In the genomic region with DNA sequence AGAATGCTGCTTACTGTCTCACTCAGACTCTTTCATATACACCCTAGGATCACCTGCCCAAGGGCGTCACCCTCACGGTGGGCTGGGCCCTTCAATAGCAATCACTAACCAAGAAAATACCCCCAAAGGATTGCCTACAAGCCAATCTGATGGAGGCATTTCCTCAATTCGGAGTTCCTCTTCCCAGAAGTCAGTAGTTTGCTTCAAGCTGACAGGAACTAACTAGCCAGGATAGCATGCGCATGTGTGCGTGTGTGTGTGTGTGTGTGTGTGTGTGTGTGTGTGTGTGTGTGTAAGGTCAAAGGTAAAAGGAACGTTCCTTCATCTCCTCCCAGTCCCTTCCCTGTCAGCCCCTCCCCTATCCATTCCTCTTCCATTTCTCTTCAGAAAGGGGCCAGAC, we compare ENCODE assay signal across 18 mouse cellular contexts.
DNase-seq lines count a peak whose midpoint lies in the region; ATAC-seq lines count a peak whose summit lies in the region.
"Had no signal": no experiment of that assay in that cellular context is flagged by ENCODE, and none has a peak within 500 bp of the region (broad histone marks: within the 10 kb centered on the region; RNA-seq: fewer than 3 reads in every experiment).

No protein-coding gene starts in this region.

- WGBS in forebrain, embryonic 13.5 days = 87% methylated on average over 6 of the region's 6 CpGs
- WGBS in forebrain, embryonic 12.5 days = 86% methylated on average over 6 of the region's 6 CpGs
- WGBS in neural tube, embryonic 11.5 days = 80% methylated on average over 6 of the region's 6 CpGs
- 75% methylated on average over 6 of the region's 6 CpGs for whole genome bisulfite sequencing in kidney, embryonic 16.5 days

- H3K9me3 ChIP-seq in forebrain, embryonic 13.5 days (replicated peaks) = peaks cover 9% of the 10 kb centered on the region
- no peaks in the 10 kb centered on the region for H3K9me3 ChIP-seq in forebrain, embryonic 12.5 days
- no peaks in the 10 kb centered on the region for H3K9me3 ChIP-seq in neural tube, embryonic 11.5 days (ENCODE audit: control insufficient read depth, low read length)
- 0 out of 2 replicates have a peak, but pooled peaks cover 10% of the 10 kb centered on the region for H3K9me3 ChIP-seq in kidney, embryonic 16.5 days (ENCODE audit: low read length)
- H3K9me3 ChIP-seq: heart, embryonic 12.5 days; hindbrain, embryonic 15.5 days had no signal

- 0 out of 2 replicates have a peak overlapping the region, but pooled peaks have one; percentile 66 for H3K27ac ChIP-seq in forebrain, embryonic 13.5 days
- H3K27ac ChIP-seq in forebrain, embryonic 12.5 days = no peak overlapping the region
- H3K27ac ChIP-seq in neural tube, embryonic 11.5 days (ENCODE audit: low read depth, low read length) = 0 out of 2 replicates have a peak overlapping the region, but pooled peaks have one; percentile 20
- H3K27ac ChIP-seq in kidney, embryonic 16.5 days (ENCODE audit: low read length) = no peak overlapping the region
- H3K27ac ChIP-seq: embryonic facial prominence, embryonic 15.5 days; hindbrain, embryonic 15.5 days had no signal

- H3K4me3 ChIP-seq in forebrain, embryonic 13.5 days = no peak overlapping the region
- H3K4me3 ChIP-seq in forebrain, embryonic 12.5 days (replicated peaks) = no peak overlapping the region
- H3K4me3 ChIP-seq in neural tube, embryonic 11.5 days (ENCODE audit: low read depth, low read length) = no peak overlapping the region
- H3K4me3 ChIP-seq in kidney, embryonic 16.5 days (ENCODE audit: low read length) = no peak overlapping the region
- H3K4me3 ChIP-seq: embryonic facial prominence, embryonic 15.5 days; erythroblast, embryonic 14.5 days; heart, embryonic 12.5 days; hindbrain, embryonic 15.5 days had no signal

- ATAC-seq in forebrain, embryonic 13.5 days = no peak
- no peak for ATAC-seq in forebrain, embryonic 12.5 days (ENCODE audit: low FRiP score)
- no peak for ATAC-seq in neural tube, embryonic 11.5 days (ENCODE audit: insufficient read depth, low FRiP score, low TSS enrichment)
- ATAC-seq in megakaryocyte, adult 5-6 weeks (ENCODE audit: poor library complexity, severe bottlenecking) = peak; percentile 59
- no peak for ATAC-seq in kidney, embryonic 16.5 days (ENCODE audit: low FRiP score, low TSS enrichment)
- ATAC-seq: inflammation-experienced regulatory T-cells, adult 6 months; Patski had no signal

- H3K4me2 ChIP-seq in forebrain, embryonic 13.5 days = no peak overlapping the region
- no peak overlapping the region for H3K4me2 ChIP-seq in forebrain, embryonic 12.5 days
- H3K4me2 ChIP-seq in neural tube, embryonic 11.5 days (ENCODE audit: low read depth) = no peak overlapping the region
- H3K4me2 ChIP-seq in kidney, embryonic 16.5 days (replicated peaks; ENCODE audit: low read depth, low read length) = no peak overlapping the region
- H3K4me2 ChIP-seq: embryonic facial prominence, embryonic 15.5 days; heart, embryonic 12.5 days; hindbrain, embryonic 15.5 days had no signal

- no peaks in the 10 kb centered on the region for H3K36me3 ChIP-seq in forebrain, embryonic 13.5 days (ENCODE audit: poor library complexity, severe bottlenecking)
- H3K36me3 ChIP-seq in forebrain, embryonic 12.5 days (replicated peaks) = no peaks in the 10 kb centered on the region
- H3K36me3 ChIP-seq in neural tube, embryonic 11.5 days (ENCODE audit: control insufficient read depth, insufficient read depth, low read length) = no peaks in the 10 kb centered on the region
- no peaks in the 10 kb centered on the region for H3K36me3 ChIP-seq in kidney, embryonic 16.5 days (ENCODE audit: insufficient read depth, low read length)
- H3K36me3 ChIP-seq: embryonic facial prominence, embryonic 15.5 days; hindbrain, embryonic 15.5 days had no signal

- H3K27me3 ChIP-seq in forebrain, embryonic 13.5 days = no peaks in the 10 kb centered on the region
- H3K27me3 ChIP-seq in forebrain, embryonic 12.5 days = peaks cover 3% of the 10 kb centered on the region
- H3K27me3 ChIP-seq in neural tube, embryonic 11.5 days (ENCODE audit: control insufficient read depth, insufficient read depth, low read length) = no peaks in the 10 kb centered on the region
- H3K27me3 ChIP-seq in kidney, embryonic 16.5 days (ENCODE audit: insufficient read depth, low read length) = no peaks in the 10 kb centered on the region
- H3K27me3 ChIP-seq: embryonic facial prominence, embryonic 15.5 days; hindbrain, embryonic 15.5 days; Patski had no signal

- H3K9ac ChIP-seq in forebrain, embryonic 13.5 days = no peak overlapping the region
- no peak overlapping the region for H3K9ac ChIP-seq in forebrain, embryonic 12.5 days
- H3K9ac ChIP-seq in neural tube, embryonic 11.5 days (ENCODE audit: low read length) = no peak overlapping the region
- H3K9ac ChIP-seq in kidney, embryonic 16.5 days (replicated peaks; ENCODE audit: low read length) = no peak overlapping the region
- H3K9ac ChIP-seq: embryonic facial prominence, embryonic 15.5 days; heart, embryonic 12.5 days; hindbrain, embryonic 15.5 days had no signal

- DNase-seq in neural tube, embryonic 11.5 days (ENCODE audit: low spot score) = no peak
- no peak for DNase-seq in neural tube, embryonic 10.5 days (ENCODE audit: extremely low spot score, low spot score)
- DNase-seq in retina, embryonic 14.5 days (ENCODE audit: low spot score) = no peak
- DNase-seq: adrenal gland, adult 2 months; adrenal gland, postnatal 25 days; cerebellum, adult 2 months; cerebellum, postnatal 10 days; gastrocnemius, postnatal 10 days had no signal

- H3K4me1 ChIP-seq in forebrain, embryonic 13.5 days = peaks cover 36% of the 10 kb centered on the region
- peaks cover 23% of the 10 kb centered on the region for H3K4me1 ChIP-seq in forebrain, embryonic 12.5 days
- H3K4me1 ChIP-seq in neural tube, embryonic 11.5 days (ENCODE audit: control insufficient read depth, insufficient read depth, low read length) = peaks cover 17% of the 10 kb centered on the region
- H3K4me1 ChIP-seq in kidney, embryonic 16.5 days (ENCODE audit: insufficient read depth, low read length) = peaks cover 8% of the 10 kb centered on the region

Comparison
In these comparisons a context has a peak if more than half of its experiments do, and no peak if none do; other contexts are left out.
1. H3K27ac ChIP-seq: peak in forebrain, embryonic 13.5 days (single experiment) and neural tube, embryonic 11.5 days (single experiment); none in forebrain, embryonic 12.5 days (single experiment) and kidney, embryonic 16.5 days (single experiment).